ENCODE assay signal across 25 mouse cellular contexts in genomic region chr1:22620827-22621226, GRCm38 (mm10).
DNase-seq lines count a peak whose midpoint lies in the region; ATAC-seq and TF ChIP-seq lines count a peak whose summit lies in the region.
"Had no signal": no experiment of that assay in that cellular context is flagged by ENCODE, and none has a peak within 500 bp of the region (broad histone marks: within the 10 kb centered on the region; RNA-seq: fewer than 3 reads in every experiment).

No protein-coding gene starts in this region.

- H3K36me3 ChIP-seq in hindbrain, embryonic 11.5 days (ENCODE audit: control insufficient read depth, insufficient read depth, low read length): no peaks in the 10 kb centered on the region
- H3K36me3 ChIP-seq in hindbrain, embryonic 14.5 days (replicated peaks; ENCODE audit: control insufficient read depth, insufficient read depth): no peaks in the 10 kb centered on the region
- no peaks in the 10 kb centered on the region for H3K36me3 ChIP-seq in liver, embryonic 12.5 days
- no peaks in the 10 kb centered on the region for H3K36me3 ChIP-seq in liver, embryonic 16.5 days (ENCODE audit: control insufficient read depth, insufficient read depth)
- H3K36me3 ChIP-seq in heart, embryonic 11.5 days (ENCODE audit: control insufficient read depth, insufficient read depth, low read length): no peaks in the 10 kb centered on the region
- H3K36me3 ChIP-seq: embryonic facial prominence, embryonic 15.5 days; forebrain, embryonic 10.5 days; G1E; heart, embryonic 12.5 days; hindbrain, embryonic 12.5 days had no signal

- no peak overlapping the region for H3K9ac ChIP-seq in hindbrain, embryonic 11.5 days (ENCODE audit: low read depth, low read length)
- no peak overlapping the region for H3K9ac ChIP-seq in hindbrain, embryonic 14.5 days
- no peak overlapping the region for H3K9ac ChIP-seq in liver, embryonic 12.5 days
- H3K9ac ChIP-seq in liver, embryonic 16.5 days (ENCODE audit: low read depth, low read length): no peak overlapping the region
- no peak overlapping the region for H3K9ac ChIP-seq in heart, embryonic 11.5 days (ENCODE audit: low read depth, low read length)
- H3K9ac ChIP-seq: embryonic facial prominence, embryonic 15.5 days; heart, embryonic 12.5 days; hindbrain, embryonic 12.5 days had no signal

- H3K4me3 ChIP-seq in cerebellum, adult 2 months (replicated peaks; ENCODE audit: insufficient read depth, low read depth, low read length): no peak overlapping the region
- no peak overlapping the region for H3K4me3 ChIP-seq in hindbrain, embryonic 11.5 days (ENCODE audit: low read depth, low read length)
- no peak overlapping the region for H3K4me3 ChIP-seq in hindbrain, embryonic 14.5 days (replicated peaks; ENCODE audit: low read length)
- no peak overlapping the region for H3K4me3 ChIP-seq in liver, embryonic 12.5 days
- H3K4me3 ChIP-seq in liver, embryonic 16.5 days (ENCODE audit: low read depth, low read length): no peak overlapping the region
- no peak overlapping the region for H3K4me3 ChIP-seq in heart, embryonic 11.5 days (ENCODE audit: low read depth, low read length)
- H3K4me3 ChIP-seq: embryonic facial prominence, embryonic 15.5 days; erythroblast, embryonic 14.5 days; forebrain, embryonic 10.5 days; heart, adult 2 months; heart, embryonic 12.5 days; hindbrain, embryonic 12.5 days had no signal

- H3K27me3 ChIP-seq in cerebellum, adult 2 months (ENCODE audit: control insufficient read depth, insufficient read depth, low read length): no peaks in the 10 kb centered on the region
- H3K27me3 ChIP-seq in hindbrain, embryonic 11.5 days (ENCODE audit: control insufficient read depth, insufficient read depth, low read length): no peaks in the 10 kb centered on the region
- no peaks in the 10 kb centered on the region for H3K27me3 ChIP-seq in hindbrain, embryonic 14.5 days (ENCODE audit: control insufficient read depth, insufficient read depth, low read length)
- no peaks in the 10 kb centered on the region for H3K27me3 ChIP-seq in liver, embryonic 12.5 days (replicated peaks)
- H3K27me3 ChIP-seq in liver, embryonic 16.5 days (ENCODE audit: control insufficient read depth, insufficient read depth, low read depth, low read length): no peaks in the 10 kb centered on the region
- H3K27me3 ChIP-seq in heart, embryonic 11.5 days (ENCODE audit: control insufficient read depth, insufficient read depth, low read length): no peaks in the 10 kb centered on the region
- H3K27me3 ChIP-seq: embryonic facial prominence, embryonic 15.5 days; heart, embryonic 12.5 days; hindbrain, embryonic 12.5 days had no signal

- no peak for TF ChIP-seq POLR2A in cerebellum, adult 2 months (IDR thresholded peaks at IDR 0.05; ENCODE audit: borderline replicate concordance, insufficient read depth, low read length)

- WGBS in cerebellum, adult 2 months: 62% methylated on average over 8 of the region's 8 CpGs
- 65% methylated on average over 8 of the region's 8 CpGs for WGBS in hindbrain, embryonic 11.5 days
- WGBS in hindbrain, embryonic 14.5 days: 74% methylated on average over 8 of the region's 8 CpGs
- 57% methylated on average over 8 of the region's 8 CpGs for WGBS in liver, embryonic 12.5 days (ENCODE audit: insufficient replicate concordance)
- WGBS in liver, embryonic 16.5 days (ENCODE audit: insufficient replicate concordance): 40% methylated on average over 8 of the region's 8 CpGs
- WGBS in heart, embryonic 11.5 days (ENCODE audit: insufficient replicate concordance): 57% methylated on average over 8 of the region's 8 CpGs

- H3K9me3 ChIP-seq in hindbrain, embryonic 11.5 days (ENCODE audit: control insufficient read depth, low read length): no peaks in the 10 kb centered on the region
- H3K9me3 ChIP-seq in hindbrain, embryonic 14.5 days (ENCODE audit: control insufficient read depth, low read length): 0 out of 2 replicates have a peak, but pooled peaks cover 5% of the 10 kb centered on the region
- H3K9me3 ChIP-seq in liver, embryonic 12.5 days (replicated peaks): 0 out of 2 replicates have a peak, but pooled peaks cover 3% of the 10 kb centered on the region
- H3K9me3 ChIP-seq in liver, embryonic 16.5 days (replicated peaks; ENCODE audit: control insufficient read depth, low read length): peaks cover 3% of the 10 kb centered on the region; the same call in 1 of the 2 replicates
- peaks cover 6% of the 10 kb centered on the region; the same call in 1 of the 2 replicates for H3K9me3 ChIP-seq in heart, embryonic 11.5 days (replicated peaks; ENCODE audit: control insufficient read depth, low read length)
- H3K9me3 ChIP-seq: embryonic facial prominence, embryonic 15.5 days; G1E; hindbrain, embryonic 12.5 days had no signal

- DNase-seq in cerebellum, adult 2 months: no peak
- no peak for DNase-seq in cerebellum, postnatal 4 days (ENCODE audit: low spot score in 2 of 2)
- peak; percentile 4 for DNase-seq in hindbrain, embryonic 11.5 days (ENCODE audit: low spot score)
- DNase-seq in hindbrain, embryonic 14.5 days (ENCODE audit: low spot score): no peak
- no peak for DNase-seq in kidney, postnatal 14 days
- DNase-seq: adrenal gland, adult 8-10 months; adrenal gland, postnatal 36 days; B cell, adult 2 months; cerebellum, adult 11 months; cerebellum, adult 9-10 months; cerebellum, postnatal 25 days; gastrocnemius, postnatal 14 days; heart, adult 2 months had no signal

- 0 out of 2 replicates have a peak overlapping the region, but pooled peaks have one; percentile 5 for H3K27ac ChIP-seq in cerebellum, adult 2 months (ENCODE audit: insufficient read depth, low read length)
- no peak overlapping the region for H3K27ac ChIP-seq in hindbrain, embryonic 11.5 days (ENCODE audit: low read depth, low read length)
- H3K27ac ChIP-seq in hindbrain, embryonic 14.5 days: no peak overlapping the region
- H3K27ac ChIP-seq in liver, embryonic 12.5 days: no peak overlapping the region
- no peak overlapping the region for H3K27ac ChIP-seq in liver, embryonic 16.5 days (ENCODE audit: low read length)
- no peak overlapping the region for H3K27ac ChIP-seq in heart, embryonic 11.5 days (ENCODE audit: low read depth, low read length)
- H3K27ac ChIP-seq: embryonic facial prominence, embryonic 15.5 days; forebrain, embryonic 10.5 days; heart, adult 2 months; hindbrain, embryonic 12.5 days; hindbrain, postnatal 0 days had no signal

- TF ChIP-seq CTCF in cerebellum, adult 2 months (IDR thresholded peaks at IDR 0.05; ENCODE audit: borderline replicate concordance, insufficient read depth, low read depth, low read length): no peak

- no peak overlapping the region for H3K4me2 ChIP-seq in hindbrain, embryonic 11.5 days (replicated peaks; ENCODE audit: low read depth, low read length)
- H3K4me2 ChIP-seq in hindbrain, embryonic 14.5 days (replicated peaks): no peak overlapping the region
- no peak overlapping the region for H3K4me2 ChIP-seq in liver, embryonic 12.5 days
- no peak overlapping the region for H3K4me2 ChIP-seq in liver, embryonic 16.5 days (ENCODE audit: low read depth, low read length)
- no peak overlapping the region for H3K4me2 ChIP-seq in heart, embryonic 11.5 days
- H3K4me2 ChIP-seq: embryonic facial prominence, embryonic 15.5 days; heart, embryonic 12.5 days; hindbrain, embryonic 12.5 days had no signal

- H3K4me1 ChIP-seq in cerebellum, adult 2 months (ENCODE audit: control insufficient read depth, insufficient read depth, low read length): peaks cover 10% of the 10 kb centered on the region; the same call in 1 of the 2 replicates
- H3K4me1 ChIP-seq in hindbrain, embryonic 11.5 days (replicated peaks; ENCODE audit: control insufficient read depth, insufficient read depth, low read length): no peaks in the 10 kb centered on the region
- H3K4me1 ChIP-seq in hindbrain, embryonic 14.5 days (replicated peaks; ENCODE audit: control insufficient read depth, insufficient read depth, low read length): no peaks in the 10 kb centered on the region
- H3K4me1 ChIP-seq in liver, embryonic 12.5 days: no peaks in the 10 kb centered on the region
- no peaks in the 10 kb centered on the region for H3K4me1 ChIP-seq in liver, embryonic 16.5 days (ENCODE audit: control insufficient read depth, low read depth, low read length)
- no peaks in the 10 kb centered on the region for H3K4me1 ChIP-seq in heart, embryonic 11.5 days (ENCODE audit: control insufficient read depth, insufficient read depth, low read length)
- H3K4me1 ChIP-seq: embryonic facial prominence, embryonic 15.5 days; forebrain, embryonic 10.5 days; heart, embryonic 12.5 days; hindbrain, embryonic 12.5 days had no signal

- no peak for ATAC-seq in hindbrain, embryonic 11.5 days (ENCODE audit: low FRiP score)
- ATAC-seq in hindbrain, embryonic 14.5 days (ENCODE audit: low FRiP score): no peak
- ATAC-seq in liver, embryonic 12.5 days: peak; percentile 65; the same call in 1 of the 2 replicates
- peak; percentile 76 for ATAC-seq in liver, embryonic 16.5 days (ENCODE audit: low read depth)
- no peak for ATAC-seq in heart, embryonic 11.5 days (replicated peaks; ENCODE audit: insufficient number of reproducible peaks, low FRiP score, low TSS enrichment)
- ATAC-seq: CD4-positive, CD25-positive, alpha-beta regulatory T cell, adult 4 months; forebrain, embryonic 14.5 days; hindbrain, postnatal 0 days had no signal

Comparison
In these comparisons a context has a peak if more than half of its experiments do, and no peak if none do; other contexts are left out.
1. ATAC-seq: peak in liver, embryonic 12.5 days (single experiment) and liver, embryonic 16.5 days (single experiment); none in hindbrain, embryonic 11.5 days (single experiment), hindbrain, embryonic 14.5 days (single experiment) and heart, embryonic 11.5 days (single experiment).